Mouse (Mus musculus) embryonic stem cell, embryonic (primary cell): Measurements from ENCODE around the gene Ikzf5.

ENCODE experiments used
- CTCF ChIA-PET, 4 experiments: fragments of 300-600 bp in 2 of 4; fragments of 350-600 bp in 2 of 4; sonication (Branson Sonifier 250); formaldehyde crosslinking; loops; one replicate each; lab custom pipeline; 2022; ENCODE audit warnings: inconsistent platforms in 2 of 4; lab: Charles Lee
- POLR2A ChIA-PET, 4 experiments: fragments of 300-600 bp in 2 of 4; fragments of 350-600 bp in 2 of 4; sonication (Branson Sonifier 250); formaldehyde crosslinking; loops; one replicate each; lab custom pipeline; 2022; ENCODE audit warnings: antibody characterized with exemption in 4 of 4, inconsistent platforms in 1 of 4; lab: Charles Lee

Ikzf5 gene

DNA sequence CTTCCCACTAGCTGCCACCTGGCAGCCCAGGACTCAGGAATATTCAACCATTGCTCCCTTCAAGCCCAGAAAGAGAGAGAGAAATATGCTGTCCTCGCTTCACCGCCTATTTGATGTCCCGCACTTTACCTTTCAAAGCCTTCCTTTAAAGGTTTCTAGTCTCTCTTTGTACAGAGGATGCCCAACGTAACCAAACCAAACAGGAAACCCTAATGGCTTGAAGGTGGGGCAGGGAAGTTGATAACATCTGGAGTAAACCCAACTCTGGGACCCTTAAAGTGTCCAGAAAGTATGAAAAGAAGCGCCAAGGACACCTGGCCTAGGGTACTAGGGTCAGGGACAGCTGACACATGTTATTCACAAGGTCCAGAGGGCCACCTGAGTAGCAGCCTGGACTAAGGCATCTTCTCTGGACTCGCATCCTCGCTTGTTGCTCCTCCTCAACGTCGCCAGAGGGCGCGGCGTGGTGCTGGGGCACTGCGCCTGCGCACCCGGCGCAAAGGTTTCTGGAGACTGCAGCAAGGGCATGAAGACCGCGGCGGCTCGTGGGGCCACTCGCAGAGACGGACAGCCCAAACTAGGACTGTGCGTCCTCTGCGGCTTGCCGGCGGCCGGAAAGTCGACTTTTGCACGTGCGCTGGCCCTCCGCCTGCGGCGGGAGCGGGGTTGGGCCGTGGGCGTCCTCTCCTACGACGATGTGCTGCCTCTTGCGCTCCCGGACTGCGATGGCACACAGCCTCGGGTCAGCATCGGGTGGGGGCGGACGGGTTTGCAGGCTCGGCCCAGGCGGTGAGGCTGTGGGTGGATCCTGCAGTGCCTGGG lies 39.5 kb downstream of the Ikzf5 start, which contains the start of gene Pstk:
Gene Pstk (plus strand): TSS at position 494 of the 822 bp plus-strand sequence.
- ChIA-PET CTCF (interaction anchor here in 2 of 4 experiments (0.6 to 1.1 kb wide), 5 partner anchors 8 to 843 kb away, joined by 3 to 6 read pairs (median 3); partner anchors contain the start of gene 2310057M21Rik (in 1 of the 2)), POLR2A (interaction anchor here in 3 of 4 experiments (0.5 to 2.8 kb wide), 19 partner anchors 8 to 485 kb away, joined by 3 to 16 read pairs (median 4); partner anchors contain the start of genes 2310057M21Rik (in 3 of the 3), Acadsb (in 2 of the 3), Bub3 (in 2 of the 3) and Ikzf5 (in 2 of the 3))

DNA sequence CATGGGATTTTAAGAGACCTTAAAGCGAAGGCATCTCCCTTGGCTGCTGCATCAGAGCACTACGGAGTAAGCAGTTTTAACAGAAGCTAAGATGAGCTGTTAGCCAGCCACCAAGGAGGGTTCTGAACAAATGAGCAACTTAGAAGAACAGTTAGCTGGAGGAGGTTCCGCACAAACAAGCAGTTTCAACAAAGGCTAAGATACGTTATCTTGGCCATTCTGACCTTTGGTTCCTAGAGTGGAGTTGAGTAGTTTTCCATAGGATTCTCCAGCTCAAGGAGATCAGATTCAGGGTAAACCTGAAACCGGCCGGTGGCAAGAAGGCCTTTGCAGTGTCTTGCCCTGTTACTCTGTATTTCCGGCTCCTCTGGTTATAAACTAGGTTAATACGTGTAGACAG lies 46.2 kb downstream of the Ikzf5 start:
- POLR2A ChIA-PET = interaction anchor here in 1 of 4 experiments (0.6 to 1.9 kb wide), 3 partner anchors 14 to 198 kb away, joined by 4 to 10 read pairs (median 4); no protein-coding TSS in a partner anchor
- CTCF ChIA-PET = no interaction called here

DNA sequence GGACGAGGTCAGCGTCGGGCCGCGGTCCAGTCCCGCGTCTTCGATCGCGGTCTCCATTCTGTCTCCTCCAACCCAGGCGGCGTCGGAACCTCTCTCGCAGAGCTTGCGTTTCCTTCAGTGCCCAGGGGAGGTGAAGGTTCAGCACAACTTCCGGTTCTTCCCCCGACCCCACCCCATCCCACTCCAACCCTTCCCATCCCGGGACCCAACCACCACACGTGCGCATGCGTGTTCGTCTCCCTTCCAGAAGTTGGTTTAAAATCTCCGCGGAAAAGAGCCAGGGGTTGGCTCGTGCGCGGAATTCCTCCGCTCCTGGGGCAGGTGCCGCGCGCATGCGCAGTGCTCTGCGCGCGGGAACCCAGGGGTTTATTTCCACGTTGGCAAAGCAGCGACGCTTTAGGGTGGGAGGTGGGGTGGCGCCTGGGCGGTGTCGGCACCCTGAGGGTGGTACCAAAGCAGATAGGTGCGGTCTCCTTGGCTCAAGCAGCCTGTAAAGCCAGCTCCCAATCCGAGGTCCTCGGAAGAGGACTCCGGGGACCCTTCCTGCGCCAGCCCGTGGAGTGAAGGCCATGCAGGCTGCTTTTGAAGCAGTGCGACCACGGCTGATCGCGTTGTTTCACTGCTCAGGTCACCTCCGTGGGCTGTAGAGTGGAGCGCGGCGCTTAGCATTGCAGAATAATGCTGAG lies 47.6 kb downstream of the Ikzf5 start, which contains the start of gene 2310057M21Rik:
Gene 2310057M21Rik (minus strand): TSS at position 145 of the 686 bp plus-strand sequence.
- ChIA-PET CTCF (interaction anchor here in 3 of 4 experiments (0.5 to 1.4 kb wide), 3 partner anchors 9 to 107 kb away, joined by 3 to 4 read pairs (median 3); no protein-coding TSS in a partner anchor), POLR2A (interaction anchor here in 3 of 4 experiments (0.8 to 1.9 kb wide), 18 partner anchors 8 to 717 kb away, joined by 3 to 14 read pairs (median 5); partner anchors contain the start of genes Pstk (in 2 of the 3), Acadsb (in 1 of the 3), Bub3 (in 1 of the 3) and Ikzf5 (in 1 of the 3))

DNA sequence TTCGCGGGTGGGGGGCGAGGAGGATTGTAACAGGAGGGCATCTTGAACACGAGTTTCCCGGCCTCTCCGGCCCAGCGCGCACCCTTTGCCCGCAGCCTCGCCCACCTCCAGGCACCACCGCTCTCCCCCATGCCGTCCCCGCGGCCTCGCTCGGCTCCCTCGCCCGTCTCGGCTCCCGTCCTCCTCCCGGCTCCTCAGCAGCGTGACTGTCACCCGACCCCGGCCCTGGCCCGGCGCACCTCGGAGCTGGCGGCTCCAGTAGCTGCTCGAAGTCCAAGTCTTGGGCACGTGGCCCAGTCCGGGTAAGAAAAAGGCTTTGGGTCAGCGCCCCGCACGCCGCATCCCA lies 48.1 kb downstream of the Ikzf5 start:
- ChIA-PET POLR2A (interaction anchor here in 3 of 4 experiments (0.8 to 1.9 kb wide), 15 partner anchors 8 to 717 kb away, joined by 3 to 14 read pairs (median 6); partner anchors contain the start of genes Pstk (in 2 of the 3), Acadsb (in 1 of the 3), Bub3 (in 1 of the 3) and Ikzf5 (in 1 of the 3)), CTCF (interaction anchor here in 3 of 4 experiments (0.5 to 1.4 kb wide), 3 partner anchors 9 to 107 kb away, joined by 3 to 4 read pairs (median 3); no protein-coding TSS in a partner anchor)

DNA sequence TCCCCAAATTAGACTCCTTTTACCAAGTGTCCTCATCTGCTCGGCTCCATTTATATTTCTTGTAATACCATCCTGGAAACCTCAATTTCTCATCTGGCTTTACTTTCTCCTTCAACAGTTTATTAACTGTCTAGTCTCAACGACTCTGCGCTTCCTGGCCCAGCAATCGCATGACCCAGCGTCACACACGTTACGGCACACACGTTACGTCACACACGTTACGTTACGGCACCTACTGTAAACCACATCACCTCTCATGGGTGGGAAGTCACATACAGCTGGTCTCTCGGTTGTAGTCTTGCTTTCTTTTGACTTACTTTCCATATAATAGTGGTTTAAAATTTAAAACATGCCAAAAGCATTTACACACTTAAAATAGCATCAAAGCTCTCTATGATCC lies 54.2 kb downstream of the Ikzf5 start:
- ChIA-PET CTCF (no interaction called here), POLR2A (interaction anchor here in 1 of 4 experiments (1.0 kb wide), 1 partner anchor 15 kb away, joined by 3 read pairs; no protein-coding TSS in a partner anchor)

DNA sequence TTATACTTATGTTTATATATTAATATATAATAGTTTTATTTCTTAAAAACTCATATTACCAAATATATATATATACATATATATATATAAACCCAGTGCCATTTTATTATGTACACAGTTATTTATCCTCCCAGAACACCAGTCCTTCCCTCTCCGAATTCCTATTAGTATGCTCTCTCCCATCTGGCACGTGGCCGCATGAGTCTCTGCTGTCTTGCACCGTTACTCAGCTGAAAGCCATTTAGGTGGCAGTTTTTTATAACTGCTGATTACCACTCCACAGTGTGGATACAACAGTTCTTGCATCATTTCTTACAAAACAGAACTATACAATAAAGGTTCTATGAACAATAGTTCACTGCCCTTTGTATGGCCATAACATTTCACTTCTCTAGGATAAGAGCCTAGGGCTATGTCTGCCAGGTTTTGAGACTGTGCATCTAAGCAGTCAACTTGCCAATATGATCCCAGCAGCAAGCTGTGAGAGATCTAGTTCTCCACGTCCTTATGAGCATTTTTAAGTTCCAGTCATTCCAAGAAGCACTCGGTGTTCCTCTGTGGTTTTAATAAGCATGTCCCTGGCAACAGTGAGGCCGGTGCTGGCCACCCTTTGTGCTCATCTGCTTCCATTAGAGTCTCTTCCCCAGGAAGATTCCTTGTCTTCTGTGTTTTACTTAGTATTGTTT lies 64.3 kb downstream of the Ikzf5 start:
- CTCF ChIA-PET = no interaction called here
- POLR2A ChIA-PET = interaction anchor here in 2 of 4 experiments (1.0 to 1.2 kb wide), 3 partner anchors 8 to 24 kb away, joined by 3 read pairs; no protein-coding TSS in a partner anchor
